Mouse (Mus musculus) stomach, postnatal 0 days (tissue): Measurements from ENCODE around the gene Stard7.

Experiments
- CTCF ChIP-seq: IDR thresholded peaks from 2 replicates; pipeline ENCODE4 v1.5.1; 2016; ENCODE audit warnings: antibody characterized with exemption, low read depth, mild to moderate bottlenecking, moderate library complexity
- EP300 ChIP-seq: optimal IDR thresholded peaks from 2 replicates; pipeline ENCODE3; 2016; ENCODE audit warnings: antibody characterized with exemption

DNA sequence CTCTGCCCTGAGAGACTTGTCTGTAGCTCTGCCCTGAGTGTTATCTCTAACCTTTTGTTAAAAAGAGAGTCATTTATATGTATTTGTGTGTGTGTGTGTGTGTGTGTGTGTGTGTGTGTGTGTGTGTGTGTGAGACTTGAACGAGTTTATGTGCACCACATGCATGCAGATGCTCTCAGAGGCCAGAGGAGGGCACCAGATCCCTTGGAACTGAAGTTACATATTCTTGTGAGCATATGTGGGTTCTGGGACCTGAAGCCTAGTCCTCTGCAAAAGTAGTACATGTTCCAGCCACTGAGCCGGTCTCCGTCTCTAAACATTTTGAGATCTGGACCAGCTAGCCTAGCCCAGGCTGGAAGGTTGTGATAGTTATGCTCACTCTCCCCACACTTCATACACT is 44.8 kb upstream of the Stard7 start:
- TF ChIP-seq EP300 (no peak), CTCF (peak; percentile 30; the same call in 1 of the 2 replicates)
